Mouse (Mus musculus): Measurements from ENCODE around the gene Aanat. TPM values are rescaled to one million over a fixed set of nuclear protein-coding genes. Genes with fewer than 3 reads are reported as not detected.
A peak's percentile ranks its signal among the peaks of the same experiment; 100 is the strongest.

Gene Aanat
- polyA plus RNA-seq, 1 experiment from 2014 or later = not detected

DNA sequence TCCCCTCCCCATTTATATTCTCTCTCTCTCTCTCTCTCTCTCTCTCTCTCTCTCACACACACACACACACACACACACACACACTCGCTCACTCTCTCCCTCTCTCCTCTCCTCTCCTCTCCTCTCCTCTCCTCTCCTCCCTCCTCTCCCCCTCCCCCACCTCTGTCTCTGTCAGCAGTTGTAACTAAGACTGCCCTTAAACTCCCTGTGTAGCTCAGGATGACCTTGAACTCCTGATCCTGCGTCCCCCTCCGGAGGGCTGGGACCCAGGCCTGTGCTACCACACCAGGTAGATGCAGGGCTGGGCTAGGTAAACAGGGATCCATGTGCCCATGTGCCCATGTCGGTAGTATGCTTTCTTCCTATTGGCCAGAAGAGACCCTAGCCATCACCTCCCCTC is 5.4 kb downstream of the Aanat start:
- no peak for TF ChIP-seq CTCF (IDR thresholded peaks at IDR 0.05; ENCODE audit: low read depth)
- no peak overlapping the region for H3K4me2 ChIP-seq (ENCODE audit: low read length)
- DNase-seq (ENCODE audit: low spot score) = no peak
- no peaks in the 10 kb centered on the region for H3K36me3 ChIP-seq (ENCODE audit: insufficient read depth, low read length)
- ATAC-seq (replicated peaks; ENCODE audit: low FRiP score, low read depth) = no peak
- no peak overlapping the region for H3K4me3 ChIP-seq (replicated peaks; ENCODE audit: low read depth, low read length)
- H3K9me3 ChIP-seq (replicated peaks; ENCODE audit: low read length) = no peaks in the 10 kb centered on the region
- WGBS = 78% methylated on average over 4 of the region's 4 CpGs
- no peak overlapping the region for H3K9ac ChIP-seq (ENCODE audit: low read depth, low read length)
- no peak overlapping the region for H3K27ac ChIP-seq
- H3K4me1 ChIP-seq (replicated peaks; ENCODE audit: insufficient read depth, low read length) = no peaks in the 10 kb centered on the region
- H3K27me3 ChIP-seq (ENCODE audit: insufficient read depth, low read length) = no peaks in the 10 kb centered on the region

DNA sequence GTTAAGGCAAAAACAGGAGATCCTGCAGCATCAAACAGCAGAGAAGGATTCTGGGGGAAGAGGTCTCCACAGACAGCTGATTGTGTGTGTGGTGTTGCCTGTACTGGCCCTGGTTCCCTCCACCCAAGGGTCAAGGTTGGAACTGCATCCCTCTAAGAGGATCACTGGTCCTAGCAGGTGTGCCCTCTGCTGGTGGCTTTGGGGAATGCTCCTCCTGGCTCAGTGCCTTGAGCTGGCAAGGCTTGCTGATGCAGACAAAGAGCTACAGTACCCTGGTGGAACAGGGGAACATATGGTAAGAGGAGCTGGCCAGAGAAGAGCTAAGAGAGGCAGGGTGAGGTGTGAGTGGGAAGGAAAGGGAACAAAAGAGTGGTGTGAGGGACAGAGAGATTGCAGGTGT is 6.2 kb downstream of the Aanat start:
- Histone ChIP-seq H3K9ac (ENCODE audit: low read depth, low read length) (no peak overlapping the region), H3K9me3 (replicated peaks; ENCODE audit: low read length) (no peaks in the 10 kb centered on the region), H3K4me1 (replicated peaks; ENCODE audit: insufficient read depth, low read length) (no peaks in the 10 kb centered on the region), H3K4me2 (ENCODE audit: low read length) (no peak overlapping the region), H3K36me3 (ENCODE audit: insufficient read depth, low read length) (no peaks in the 10 kb centered on the region), H3K27me3 (ENCODE audit: insufficient read depth, low read length) (no peaks in the 10 kb centered on the region), H3K4me3 (replicated peaks; ENCODE audit: low read depth, low read length) (no peak overlapping the region), H3K27ac (no peak overlapping the region)
- ATAC-seq (replicated peaks; ENCODE audit: low FRiP score, low read depth) = peak; percentile 76
- TF ChIP-seq CTCF (IDR thresholded peaks at IDR 0.05; ENCODE audit: low read depth) = peak; percentile 99
- peak; percentile 91 for DNase-seq (ENCODE audit: low spot score)

DNA sequence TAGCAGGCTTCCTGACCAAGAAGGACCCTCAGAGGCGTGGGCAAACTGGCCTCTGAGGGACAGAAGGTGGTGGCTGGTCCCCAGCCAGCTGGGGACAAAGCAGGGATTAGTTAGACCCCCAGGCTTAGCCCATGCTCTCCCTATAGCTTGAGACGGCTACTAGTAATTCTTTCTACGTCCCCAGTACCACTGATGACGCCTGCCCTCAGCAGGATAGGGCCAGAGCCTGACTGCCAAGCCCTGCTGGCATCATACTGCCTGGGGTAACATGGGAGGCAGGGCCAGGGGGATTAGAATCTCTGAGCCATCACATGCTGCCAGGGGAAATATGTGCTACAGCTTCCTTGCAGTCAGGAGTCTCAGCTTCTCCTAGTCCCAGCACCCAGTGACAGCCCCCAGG is 7.1 kb downstream of the Aanat start:
- H3K36me3 ChIP-seq (ENCODE audit: insufficient read depth, low read length) = 0 out of 2 replicates have a peak, but pooled peaks cover 3% of the 10 kb centered on the region
- WGBS = 89% methylated on average over 4 of the region's 4 CpGs
- no peak overlapping the region for H3K9ac ChIP-seq (ENCODE audit: low read depth, low read length)
- no peak for DNase-seq (ENCODE audit: low spot score)
- no peak overlapping the region for H3K4me3 ChIP-seq (replicated peaks; ENCODE audit: low read depth, low read length)
- no peak for TF ChIP-seq CTCF (IDR thresholded peaks at IDR 0.05; ENCODE audit: low read depth)
- H3K27me3 ChIP-seq (ENCODE audit: insufficient read depth, low read length) = no peaks in the 10 kb centered on the region
- no peak overlapping the region for H3K27ac ChIP-seq
- no peak for ATAC-seq (replicated peaks; ENCODE audit: low FRiP score, low read depth)
- H3K4me2 ChIP-seq (ENCODE audit: low read length) = no peak overlapping the region
- no peaks in the 10 kb centered on the region for H3K4me1 ChIP-seq (replicated peaks; ENCODE audit: insufficient read depth, low read length)
- no peaks in the 10 kb centered on the region for H3K9me3 ChIP-seq (replicated peaks; ENCODE audit: low read length)

DNA sequence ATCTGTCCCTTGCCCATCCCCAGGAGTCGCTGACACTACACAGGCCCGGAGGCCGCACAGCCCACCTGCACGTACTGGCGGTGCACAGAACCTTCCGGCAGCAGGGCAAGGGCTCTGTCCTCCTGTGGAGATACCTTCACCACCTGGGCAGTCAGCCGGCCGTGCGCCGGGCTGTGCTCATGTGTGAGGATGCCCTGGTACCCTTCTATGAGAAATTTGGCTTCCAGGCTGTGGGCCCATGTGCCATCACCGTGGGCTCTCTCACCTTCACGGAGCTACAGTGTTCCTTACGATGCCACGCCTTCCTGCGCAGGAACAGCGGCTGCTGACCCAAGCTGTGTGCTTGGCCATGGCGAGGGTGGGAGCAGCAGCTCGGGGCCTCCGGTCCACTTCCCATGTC is 10.5 kb downstream of the Aanat start:
- H3K4me3 ChIP-seq (replicated peaks; ENCODE audit: low read depth, low read length) = no peak overlapping the region
- 86% methylated on average over 19 of the region's 19 CpGs for WGBS
- no peak for DNase-seq (ENCODE audit: low spot score)
- no peak overlapping the region for H3K27ac ChIP-seq
- no peaks in the 10 kb centered on the region for H3K9me3 ChIP-seq (replicated peaks; ENCODE audit: low read length)
- H3K36me3 ChIP-seq (ENCODE audit: insufficient read depth, low read length) = peaks cover 21% of the 10 kb centered on the region; the same call in 1 of the 2 replicates
- ATAC-seq (replicated peaks; ENCODE audit: low FRiP score, low read depth) = no peak
- H3K4me1 ChIP-seq (replicated peaks; ENCODE audit: insufficient read depth, low read length) = no peaks in the 10 kb centered on the region
- no peak overlapping the region for H3K4me2 ChIP-seq (ENCODE audit: low read length)
- TF ChIP-seq CTCF (IDR thresholded peaks at IDR 0.05; ENCODE audit: low read depth) = no peak
- H3K9ac ChIP-seq (ENCODE audit: low read depth, low read length) = no peak overlapping the region
- no peaks in the 10 kb centered on the region for H3K27me3 ChIP-seq (ENCODE audit: insufficient read depth, low read length)

DNA sequence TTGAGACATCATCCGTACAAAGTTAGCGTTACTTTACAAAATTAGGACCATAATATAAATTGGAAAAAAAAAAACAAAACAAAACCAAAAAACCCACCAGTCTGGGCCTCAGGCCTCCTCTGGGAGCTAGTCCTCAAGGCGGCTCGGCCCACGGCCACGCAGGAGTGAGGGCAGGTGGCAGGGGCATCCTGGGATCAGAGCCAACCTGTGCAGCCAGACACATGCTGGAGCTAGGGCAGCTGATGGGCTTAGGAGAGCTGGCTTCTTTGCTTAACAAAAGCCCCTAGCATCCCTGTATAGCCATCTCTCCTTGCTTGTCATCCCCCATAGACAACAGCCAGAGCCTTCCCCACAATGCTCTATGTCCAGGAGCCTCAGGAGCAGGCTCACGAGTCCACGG is 12.0 kb downstream of the Aanat start:
- H3K9me3 ChIP-seq (replicated peaks; ENCODE audit: low read length) = no peaks in the 10 kb centered on the region
- ATAC-seq (replicated peaks; ENCODE audit: low FRiP score, low read depth) (no peak), DNase-seq (ENCODE audit: low spot score) (no peak)
- no peak overlapping the region for H3K9ac ChIP-seq (ENCODE audit: low read depth, low read length)
- no peak overlapping the region for H3K4me3 ChIP-seq (replicated peaks; ENCODE audit: low read depth, low read length)
- no peak for TF ChIP-seq CTCF (IDR thresholded peaks at IDR 0.05; ENCODE audit: low read depth)
- H3K27ac ChIP-seq = no peak overlapping the region
- WGBS = 88% methylated on average over 8 of the region's 8 CpGs
- peaks cover 25% of the 10 kb centered on the region; the same call in 1 of the 2 replicates for H3K36me3 ChIP-seq (ENCODE audit: insufficient read depth, low read length)
- H3K27me3 ChIP-seq (ENCODE audit: insufficient read depth, low read length) = no peaks in the 10 kb centered on the region
- H3K4me1 ChIP-seq (replicated peaks; ENCODE audit: insufficient read depth, low read length) = no peaks in the 10 kb centered on the region
- no peak overlapping the region for H3K4me2 ChIP-seq (ENCODE audit: low read length)

DNA sequence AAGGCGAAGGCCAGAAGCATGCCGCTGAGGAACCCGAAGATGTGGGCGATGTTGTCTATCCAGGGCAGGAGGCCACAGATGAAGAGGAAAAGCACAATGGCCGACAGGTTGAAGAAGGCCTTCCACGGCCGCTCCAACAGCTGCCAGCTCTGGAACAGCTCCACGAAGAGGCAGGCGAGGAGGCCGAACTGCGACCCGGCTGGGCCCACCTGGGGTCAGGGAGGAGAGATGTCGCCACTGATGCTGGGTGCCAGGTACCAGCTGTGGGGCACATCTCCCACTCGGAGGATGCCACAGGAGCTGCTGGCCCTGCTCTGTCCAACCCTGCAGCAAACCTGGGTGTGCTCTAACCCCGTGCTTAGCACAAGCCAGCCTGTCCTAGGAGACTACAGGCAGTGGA is 13.0 kb downstream of the Aanat start:
- Histone ChIP-seq H3K4me2 (ENCODE audit: low read length) (no peak overlapping the region), H3K9me3 (replicated peaks; ENCODE audit: low read length) (no peaks in the 10 kb centered on the region), H3K36me3 (ENCODE audit: insufficient read depth, low read length) (peaks cover 35% of the 10 kb centered on the region; the same call in 1 of the 2 replicates), H3K27me3 (ENCODE audit: insufficient read depth, low read length) (no peaks in the 10 kb centered on the region), H3K27ac (no peak overlapping the region), H3K4me3 (replicated peaks; ENCODE audit: low read depth, low read length) (no peak overlapping the region), H3K9ac (ENCODE audit: low read depth, low read length) (no peak overlapping the region), H3K4me1 (replicated peaks; ENCODE audit: insufficient read depth, low read length) (no peaks in the 10 kb centered on the region)
- no peak for ATAC-seq (replicated peaks; ENCODE audit: low FRiP score, low read depth)
- DNase-seq (ENCODE audit: low spot score) = no peak
- no peak for TF ChIP-seq CTCF (IDR thresholded peaks at IDR 0.05; ENCODE audit: low read depth)
- 90% methylated on average over 15 of the region's 15 CpGs for WGBS

DNA sequence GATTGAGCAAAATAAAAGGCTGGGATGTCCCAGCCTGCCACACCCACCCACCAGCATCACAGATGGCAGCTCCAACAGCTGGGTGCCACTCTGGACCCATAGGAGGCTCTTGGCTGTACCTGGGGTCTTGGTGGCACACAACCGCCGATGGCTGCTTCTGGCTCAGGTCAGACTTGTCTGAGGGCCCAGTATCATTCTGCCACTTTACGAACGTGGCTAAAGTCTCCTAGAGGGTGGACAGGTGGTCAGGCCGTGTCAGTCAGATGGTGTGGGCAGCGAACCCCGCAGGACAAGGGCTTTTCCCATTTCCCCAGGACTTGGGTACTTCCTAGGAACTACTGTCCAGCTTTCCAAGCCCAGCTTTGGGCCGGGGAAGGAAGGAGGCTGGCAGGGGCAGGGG is 14.9 kb downstream of the Aanat start:
- Histone ChIP-seq H3K27me3 (ENCODE audit: insufficient read depth, low read length) (no peaks in the 10 kb centered on the region), H3K9me3 (replicated peaks; ENCODE audit: low read length) (no peaks in the 10 kb centered on the region), H3K4me1 (replicated peaks; ENCODE audit: insufficient read depth, low read length) (no peaks in the 10 kb centered on the region), H3K36me3 (ENCODE audit: insufficient read depth, low read length) (peaks cover 37% of the 10 kb centered on the region; the same call in 1 of the 2 replicates), H3K4me3 (replicated peaks; ENCODE audit: low read depth, low read length) (no peak overlapping the region), H3K9ac (ENCODE audit: low read depth, low read length) (no peak overlapping the region), H3K4me2 (ENCODE audit: low read length) (no peak overlapping the region), H3K27ac (no peak overlapping the region)
- no peak for TF ChIP-seq CTCF (IDR thresholded peaks at IDR 0.05; ENCODE audit: low read depth)
- ATAC-seq (replicated peaks; ENCODE audit: low FRiP score, low read depth) (no peak), DNase-seq (ENCODE audit: low spot score) (no peak)
- WGBS = 89% methylated on average over 8 of the region's 8 CpGs

All from kidney, postnatal 0 days (tissue).